Mouse (Mus musculus) ES-E14 (cell line): ENCODE measurements around the gene Map3k14.

ENCODE experiments used
- CHD2 ChIP-seq: IDR thresholded peaks from 2 replicates; pipeline ENCODE4 v1.6.1; 2014; ENCODE audit warnings: mild to moderate bottlenecking, low read depth, low read length, inconsistent platforms
- HCFC1 ChIP-seq: IDR thresholded peaks from 2 replicates; pipeline ENCODE4 v1.6.1; 2012; ENCODE audit warnings: low read length, inconsistent platforms, borderline replicate concordance; ENCODE audit not compliant: insufficient read depth
- MAFK ChIP-seq: IDR thresholded peaks from 2 replicates; pipeline ENCODE4 v1.6.1; 2014; ENCODE audit warnings: mild to moderate bottlenecking, low read depth, low read length, inconsistent platforms; ENCODE audit not compliant: insufficient read depth
- ZC3H11A ChIP-seq: IDR thresholded peaks from 2 replicates; pipeline ENCODE4 v1.6.1; 2012; ENCODE audit warnings: low read depth, mild to moderate bottlenecking, inconsistent platforms, low read length, borderline replicate concordance

- TF ChIP-seq HCFC1 (no peak), CHD2 (no peak), MAFK (no peak), ZC3H11A (no peak)
Measured at GRCm38 (mm10) chr11:103244856-103245255, 22.4 kb downstream of the Map3k14 start.
